Mouse (Mus musculus) lung, postnatal 0 days (tissue): ENCODE data around the gene Rhof.

ENCODE experiments used
- CTCF ChIP-seq: IDR thresholded peaks from 2 replicates; pipeline ENCODE4 v1.5.1; 2016; ENCODE audit warnings: antibody characterized with exemption, mild to moderate bottlenecking
- EP300 ChIP-seq: IDR thresholded peaks from 2 replicates; pipeline ENCODE4 v1.6.1; 2016; ENCODE audit warnings: antibody characterized with exemption, mild to moderate bottlenecking, control low read depth

DNA sequence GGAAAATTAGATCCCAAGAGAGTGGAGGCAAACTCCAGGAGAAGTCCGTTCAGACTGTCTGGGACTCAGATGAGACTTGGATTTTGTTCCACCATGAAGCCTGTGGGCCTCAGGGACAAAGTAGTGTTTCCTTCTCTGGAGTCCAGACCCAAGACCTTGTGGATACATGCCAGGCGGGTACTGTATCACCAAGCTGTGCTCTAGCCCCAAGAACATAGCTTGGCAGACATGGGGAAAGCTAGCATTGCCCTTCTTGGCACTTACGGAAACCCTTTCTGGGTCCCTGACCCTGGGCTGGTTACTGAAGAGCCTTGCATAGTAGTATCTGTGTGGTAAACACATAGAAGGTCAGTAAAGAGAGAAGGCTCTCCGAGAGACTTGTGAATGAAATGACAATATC is 27.0 kb upstream of the Rhof start:
- TF ChIP-seq CTCF (no peak), EP300 (no peak)
